Mouse (Mus musculus) layer of hippocampus, adult 9-10 months (tissue): ENCODE measurements around the gene Tmem182.

ENCODE experiments used
- DNase-seq: peaks from one replicate; pipeline ENCODE4 v3.0.0; 2022; ENCODE audit warnings: low spot score

The Tmem182 gene

DNA sequence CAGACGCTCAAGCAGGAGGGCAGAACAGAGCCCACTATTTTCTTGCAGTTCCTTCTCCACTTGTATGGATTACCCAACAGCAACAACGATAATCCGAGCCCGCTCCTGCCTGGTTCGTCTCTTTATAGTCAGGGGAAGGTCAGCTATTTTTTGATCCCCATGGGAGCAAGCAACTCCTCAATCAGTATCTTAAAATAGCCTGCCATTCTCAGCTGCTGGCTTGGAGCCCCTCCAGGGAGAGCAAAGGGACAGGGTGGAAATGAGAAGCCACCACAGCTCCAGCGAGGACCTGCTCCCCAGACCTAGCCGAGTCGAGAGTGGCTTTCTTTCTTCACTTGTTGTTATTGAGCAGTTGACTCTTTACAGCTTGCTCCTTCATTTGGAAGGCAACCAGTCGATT, at the start of gene Tmem182:
Tmem182 (plus strand) TSS at position 251 of the 400 bp plus-strand sequence.
- DNase-seq = no peak

DNA sequence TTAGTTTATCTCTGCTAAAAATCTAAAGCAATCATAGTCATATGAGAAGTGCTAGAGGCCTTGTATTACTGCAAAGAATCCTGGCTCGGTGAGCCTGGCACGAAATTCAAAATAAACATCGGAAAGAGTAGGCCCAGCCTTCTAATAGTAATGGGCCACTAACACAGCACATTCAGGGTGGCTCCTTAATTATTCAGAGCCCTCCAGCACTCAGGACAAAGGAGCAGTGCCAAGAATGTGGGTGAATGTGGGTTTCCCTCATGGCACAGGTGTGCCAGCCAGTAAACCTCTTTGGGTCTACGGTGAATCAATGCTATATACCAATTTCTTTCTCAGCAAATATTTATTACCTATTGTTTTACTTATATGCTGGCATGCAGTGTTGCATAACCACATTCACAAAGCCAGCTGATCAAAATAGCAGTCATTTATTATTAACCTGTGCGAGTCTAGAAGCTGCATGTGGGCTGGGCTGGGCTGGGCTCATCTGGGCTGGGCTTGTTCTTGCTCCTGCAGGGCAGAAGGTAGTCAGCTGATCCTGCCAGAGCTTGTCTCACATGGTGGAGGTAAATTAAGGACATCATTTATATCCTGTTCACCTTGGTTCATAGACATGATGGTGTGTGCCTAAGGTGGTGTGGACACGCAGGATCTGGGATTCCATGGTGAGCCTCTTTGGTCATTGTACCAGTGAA, 45.5 kb upstream of the Tmem182 start:
- no peak for DNase-seq

GRCm38 (mm10) chr1:40764042-40764441, 41.4 kb upstream of the Tmem182 start:
- no peak for DNase-seq

- no peak for DNase-seq
Observed at GRCm38 (mm10) chr1:40764701-40765275, 40.6 kb upstream of the Tmem182 start.

GRCm38 (mm10) chr1:40765521-40765920, 39.9 kb upstream of the Tmem182 start:
- no peak for DNase-seq

GRCm38 (mm10) chr1:40767588-40767987, 37.8 kb upstream of the Tmem182 start:
- no peak for DNase-seq

- DNase-seq = no peak
Observed at GRCm38 (mm10) chr1:40768606-40769005, 36.8 kb upstream of the Tmem182 start.

GRCm38 (mm10) chr1:40769331-40769894, 36.0 kb upstream of the Tmem182 start:
- no peak for DNase-seq

- DNase-seq = no peak
Observed at GRCm38 (mm10) chr1:40771196-40771970, 34.0 kb upstream of the Tmem182 start.

DNA sequence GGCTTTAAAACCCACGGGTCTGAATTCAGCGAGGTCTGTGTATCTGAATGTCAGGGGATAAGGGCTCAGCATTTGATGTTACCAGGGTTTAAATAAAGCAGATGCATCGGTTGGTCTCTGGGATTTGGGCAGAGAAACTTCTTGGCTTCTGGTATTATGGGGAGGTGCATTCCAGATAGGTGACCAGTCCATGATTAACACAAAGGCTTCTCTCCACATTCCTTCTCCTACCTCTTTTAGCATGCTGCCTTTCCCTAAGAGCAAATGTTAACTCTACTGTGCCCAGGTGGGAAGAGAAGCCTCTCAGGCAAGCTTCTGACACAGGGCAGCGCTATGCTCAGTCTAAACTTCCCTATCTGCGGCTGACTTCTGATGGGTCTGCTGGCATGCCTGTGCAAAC, 32.2 kb upstream of the Tmem182 start:
- no peak for DNase-seq

- no peak for DNase-seq
Observed at GRCm38 (mm10) chr1:40774040-40774439, 31.4 kb upstream of the Tmem182 start.

DNA sequence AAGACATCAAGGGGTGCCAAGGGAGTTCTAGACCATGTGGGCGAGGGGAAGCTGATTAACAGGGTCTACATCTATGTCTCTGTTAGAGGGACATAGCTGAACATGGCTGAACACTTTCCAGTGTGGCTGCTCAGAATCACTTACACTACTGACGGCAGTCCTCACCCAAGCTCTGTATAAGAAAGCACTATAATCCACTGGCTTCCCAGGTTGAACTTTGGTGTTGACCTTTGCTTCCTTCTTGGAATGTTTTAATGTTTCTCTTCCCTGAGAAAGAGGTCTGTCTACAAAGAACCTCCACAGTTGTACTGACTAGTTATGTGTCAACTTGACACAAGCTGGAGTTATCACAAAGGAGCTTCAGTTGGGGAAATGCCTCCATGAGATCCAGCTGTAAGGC, 29.3 kb upstream of the Tmem182 start:
- no peak for DNase-seq

- DNase-seq = no peak
Observed at GRCm38 (mm10) chr1:40776763-40777162, 28.6 kb upstream of the Tmem182 start.

DNA sequence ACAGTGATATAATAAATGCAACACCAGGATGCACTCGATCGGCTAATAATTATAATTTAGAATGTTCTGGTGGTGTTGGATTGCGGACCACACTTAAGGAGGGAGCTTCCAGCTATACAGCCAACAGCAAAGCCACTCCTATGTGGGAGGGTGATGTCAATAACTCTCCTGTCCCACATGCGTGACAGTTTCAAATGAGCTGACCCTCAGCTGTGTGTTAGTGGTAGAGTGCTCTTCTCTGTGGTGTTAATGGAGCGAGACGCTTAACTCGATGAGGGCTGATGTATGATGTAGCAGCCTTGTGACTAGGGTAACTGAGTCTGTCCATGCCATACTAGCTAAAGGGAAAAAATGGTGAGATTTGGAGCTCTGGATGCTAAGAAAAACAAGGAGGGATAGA, 22.0 kb upstream of the Tmem182 start:
- DNase-seq = no peak

DNA sequence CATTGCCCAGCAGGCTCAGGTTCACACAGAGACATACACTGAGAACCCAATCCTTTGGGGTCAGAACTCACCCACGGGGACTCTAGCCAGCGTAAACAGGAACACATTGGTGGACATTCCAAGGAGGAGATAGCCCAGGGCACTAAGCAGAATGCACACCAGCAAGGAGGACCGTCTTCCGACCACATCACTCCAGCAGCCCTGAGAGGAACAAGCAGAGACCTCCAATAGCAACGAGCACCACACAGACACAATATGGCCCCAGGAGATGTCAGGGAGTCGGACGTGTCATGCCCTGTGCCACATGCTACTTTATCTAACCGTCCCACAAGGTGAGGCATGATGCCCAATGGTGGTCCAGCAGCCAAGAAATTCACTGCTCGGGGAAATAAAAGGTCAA, 21.1 kb upstream of the Tmem182 start:
- DNase-seq = no peak

DNA sequence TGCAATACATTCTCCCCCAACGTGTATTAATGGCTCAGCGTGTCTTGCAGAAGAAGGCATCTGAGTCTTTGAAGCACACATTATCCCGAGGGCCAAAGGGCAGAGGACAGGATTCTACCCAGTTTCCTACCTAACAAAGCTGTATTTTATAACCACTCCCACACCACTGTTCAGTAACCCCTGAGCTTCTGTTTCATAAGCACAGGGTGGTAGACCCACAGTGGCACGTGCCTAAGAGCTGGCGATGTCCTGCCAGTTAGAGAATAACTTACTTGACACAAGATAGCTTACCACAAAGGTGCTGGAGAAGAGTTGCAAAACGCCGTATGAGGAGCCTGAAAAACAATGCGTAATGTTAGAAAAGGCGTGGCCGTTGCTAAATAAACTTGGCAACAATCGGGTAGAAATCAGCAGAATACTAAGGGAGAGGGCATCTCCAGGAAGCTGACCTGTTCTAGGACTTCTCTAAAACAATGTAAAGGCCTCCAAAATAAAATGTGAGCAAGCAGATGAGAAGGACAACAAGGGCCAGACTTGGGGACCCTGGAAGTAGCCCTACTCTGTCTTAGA, 19.4 kb upstream of the Tmem182 start:
- no peak for DNase-seq

DNA sequence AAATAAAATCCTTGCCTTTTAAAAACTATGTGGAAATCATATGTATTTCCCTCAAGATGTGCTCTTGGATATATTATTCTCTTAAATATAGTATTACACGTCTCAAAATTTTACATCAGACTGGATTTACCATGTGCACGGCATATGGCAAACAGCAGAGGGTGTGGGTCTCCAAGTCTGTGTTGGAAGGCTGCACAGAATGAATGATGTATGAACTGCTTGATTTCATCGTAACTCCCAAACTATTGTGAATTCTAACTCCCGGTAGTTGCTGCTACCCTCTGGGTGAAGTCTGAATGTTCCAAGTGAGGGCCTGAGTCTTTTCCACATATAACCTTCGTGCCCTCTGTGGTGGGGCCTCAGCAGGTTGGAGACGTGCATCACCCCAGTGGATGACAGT, 16.4 kb upstream of the Tmem182 start:
- DNase-seq = no peak

DNA sequence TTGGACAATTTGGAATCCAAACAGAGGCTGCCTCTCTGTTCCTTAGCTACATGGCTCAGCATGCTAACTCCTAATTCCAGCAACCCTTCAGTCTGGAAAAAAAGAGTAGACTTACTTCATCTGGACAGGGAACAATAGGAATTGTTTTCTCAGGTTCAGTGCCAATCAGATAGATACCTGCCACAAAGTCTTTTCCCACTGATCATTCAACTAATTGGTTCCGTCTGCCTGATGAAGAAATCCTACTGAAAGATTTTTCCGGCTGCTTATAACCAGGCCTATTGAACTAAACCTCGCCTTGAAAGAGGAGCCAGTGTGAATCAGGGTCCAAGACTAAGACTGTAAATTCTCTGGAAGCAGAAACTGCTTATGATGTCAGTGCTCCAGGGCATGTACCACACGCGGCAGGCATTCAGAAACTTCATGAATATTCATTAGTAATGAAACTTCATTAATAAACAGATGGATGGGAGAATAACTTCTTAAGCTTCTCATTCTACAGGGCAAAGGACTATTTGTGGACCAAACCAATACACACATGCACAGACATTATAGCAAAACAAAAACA, 15.7 kb upstream of the Tmem182 start:
- DNase-seq = no peak

DNA sequence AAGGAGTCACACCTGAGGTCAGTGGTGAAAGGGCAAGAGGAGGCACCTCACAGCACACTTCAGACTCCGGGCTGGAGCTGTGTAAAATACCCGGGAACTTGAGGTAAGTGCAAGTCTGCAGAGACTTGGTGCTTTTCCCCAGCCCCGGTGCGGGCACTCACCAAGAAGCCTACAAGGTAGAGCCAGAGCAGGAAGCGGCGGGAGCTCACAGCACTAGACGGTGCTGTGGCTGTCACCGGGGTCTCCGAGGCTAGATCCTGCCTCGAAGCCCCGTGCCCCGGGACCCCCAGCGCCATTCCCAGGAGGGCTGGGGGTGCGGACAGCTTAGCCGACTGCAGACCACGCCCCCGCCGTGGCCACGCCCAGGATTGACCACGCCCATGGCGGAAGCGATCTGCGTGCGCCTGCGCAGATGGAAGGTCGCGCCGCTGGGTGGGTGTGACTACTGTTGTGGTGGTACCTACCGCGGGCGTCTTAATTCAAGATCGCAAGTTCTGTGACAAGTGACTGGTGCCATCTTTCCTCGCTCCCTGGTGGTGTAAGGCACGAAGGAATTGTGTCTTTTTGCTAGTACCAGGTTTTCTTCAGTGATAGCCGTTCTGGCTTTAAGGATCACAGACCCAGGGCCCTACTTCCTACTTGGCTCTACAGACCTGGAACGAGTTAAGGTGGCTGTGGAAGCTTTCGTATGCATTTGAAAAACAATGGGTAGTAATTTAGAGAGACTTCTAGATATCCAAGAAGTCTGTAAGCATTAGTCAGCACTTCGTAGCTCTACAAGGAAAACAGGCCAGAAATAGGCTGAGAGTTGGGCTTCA, 14.9 kb upstream of the Tmem182 start, which contains the start of gene Mfsd9:
Mfsd9 (minus strand) TSS at position 364 of the 818 bp plus-strand sequence.
- peak; percentile 82 for DNase-seq

GRCm38 (mm10) chr1:40795508-40795907, 9.9 kb upstream of the Tmem182 start:
- DNase-seq = no peak

DNA sequence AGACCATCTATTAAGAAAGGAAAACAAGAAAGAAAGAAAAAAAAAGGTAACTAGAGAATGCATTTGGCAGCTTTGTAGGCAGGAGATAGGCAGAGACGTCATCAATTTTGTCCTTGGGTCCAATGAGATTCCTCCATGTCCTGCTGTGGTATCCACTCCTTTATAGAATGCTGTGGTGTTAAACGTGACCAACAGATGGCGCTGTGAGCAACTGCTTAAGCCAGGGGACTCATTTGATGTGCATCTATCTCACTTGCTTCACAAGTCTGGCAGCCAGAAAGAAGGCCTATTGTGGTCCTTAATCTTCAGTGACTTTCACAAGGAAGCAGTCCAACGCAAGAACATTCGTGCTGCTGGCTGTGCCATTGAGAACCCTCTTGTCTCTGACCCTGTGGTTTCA, 8.1 kb upstream of the Tmem182 start:
- DNase-seq = peak; percentile 50
